Mouse (Mus musculus) stomach, postnatal 0 days (tissue): ENCODE results near the gene Fbrsl1.
A peak's percentile ranks its signal among the peaks of the same experiment; 100 is the strongest.

Experiments
- CTCF ChIP-seq: IDR thresholded peaks from 2 replicates; pipeline ENCODE4 v1.5.1; 2016; ENCODE audit warnings: antibody characterized with exemption, low read depth, mild to moderate bottlenecking, moderate library complexity
- EP300 ChIP-seq: optimal IDR thresholded peaks from 2 replicates; pipeline ENCODE3; 2016; ENCODE audit warnings: antibody characterized with exemption

GRCm38 (mm10) chr5:110486674-110487334 is 38.5 kb upstream of the Fbrsl1 start:
- TF ChIP-seq EP300 (peak; percentile 38), CTCF (no peak)
